Mouse (Mus musculus): ENCODE measurements around the gene Ucn2.

GRCm38 (mm10) chr9:108955241-108955640, 30.6 kb upstream of the Ucn2 start:
- no peak for TF ChIP-seq POLR2A (IDR thresholded peaks at IDR 0.05; ENCODE audit: borderline replicate concordance, low read depth, low read length)
- no peak for TF ChIP-seq CTCF (IDR thresholded peaks at IDR 0.05; ENCODE audit: low read depth, low read length)
